Mouse (Mus musculus) frontal cortex, postnatal 25 days (tissue): ENCODE data around the gene Fstl3.

Experiments
- DNase-seq, 2 experiments: peaks; one replicate each; pipeline ENCODE4 v3.0.0; 2022; ENCODE audit warnings: low spot score in 2 of 2

Gene Fstl3

GRCm38 (mm10) chr10:79760603-79761143 is 16.4 kb upstream of the Fstl3 start:
- no peak for DNase-seq

- no peak for DNase-seq
Observed at GRCm38 (mm10) chr10:79762875-79763274, 14.2 kb upstream of the Fstl3 start.

GRCm38 (mm10) chr10:79764234-79764633 is 12.8 kb upstream of the Fstl3 start:
- DNase-seq, result no peak

- DNase-seq, result no peak
Observed at GRCm38 (mm10) chr10:79765228-79765745, 11.8 kb upstream of the Fstl3 start.

DNA sequence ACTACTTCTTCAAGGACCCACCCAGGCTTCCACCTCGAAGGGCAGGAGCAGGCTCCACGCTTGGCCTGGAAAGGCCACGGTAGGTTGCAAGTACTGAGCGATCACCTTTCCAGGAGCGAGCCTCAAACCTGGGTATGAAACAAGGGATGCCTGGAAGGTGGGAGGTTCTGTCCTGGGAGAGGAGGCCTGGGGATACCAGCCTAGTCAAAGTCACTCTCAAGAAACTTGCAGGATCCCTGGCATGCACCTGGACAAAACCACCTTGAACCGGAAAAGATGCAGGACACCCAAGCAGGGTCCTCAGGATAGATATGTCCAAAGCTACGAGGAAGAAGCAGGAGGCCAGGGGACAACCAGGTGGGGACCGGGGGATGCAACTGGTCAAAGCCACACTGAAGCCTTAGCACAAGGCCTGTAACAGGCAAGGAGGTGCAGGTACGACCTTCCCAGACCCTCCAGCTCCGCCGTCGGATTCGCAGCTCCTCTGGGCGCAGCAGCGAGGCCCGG is 11.0 kb upstream of the Fstl3 start:
- no peak for DNase-seq

DNA sequence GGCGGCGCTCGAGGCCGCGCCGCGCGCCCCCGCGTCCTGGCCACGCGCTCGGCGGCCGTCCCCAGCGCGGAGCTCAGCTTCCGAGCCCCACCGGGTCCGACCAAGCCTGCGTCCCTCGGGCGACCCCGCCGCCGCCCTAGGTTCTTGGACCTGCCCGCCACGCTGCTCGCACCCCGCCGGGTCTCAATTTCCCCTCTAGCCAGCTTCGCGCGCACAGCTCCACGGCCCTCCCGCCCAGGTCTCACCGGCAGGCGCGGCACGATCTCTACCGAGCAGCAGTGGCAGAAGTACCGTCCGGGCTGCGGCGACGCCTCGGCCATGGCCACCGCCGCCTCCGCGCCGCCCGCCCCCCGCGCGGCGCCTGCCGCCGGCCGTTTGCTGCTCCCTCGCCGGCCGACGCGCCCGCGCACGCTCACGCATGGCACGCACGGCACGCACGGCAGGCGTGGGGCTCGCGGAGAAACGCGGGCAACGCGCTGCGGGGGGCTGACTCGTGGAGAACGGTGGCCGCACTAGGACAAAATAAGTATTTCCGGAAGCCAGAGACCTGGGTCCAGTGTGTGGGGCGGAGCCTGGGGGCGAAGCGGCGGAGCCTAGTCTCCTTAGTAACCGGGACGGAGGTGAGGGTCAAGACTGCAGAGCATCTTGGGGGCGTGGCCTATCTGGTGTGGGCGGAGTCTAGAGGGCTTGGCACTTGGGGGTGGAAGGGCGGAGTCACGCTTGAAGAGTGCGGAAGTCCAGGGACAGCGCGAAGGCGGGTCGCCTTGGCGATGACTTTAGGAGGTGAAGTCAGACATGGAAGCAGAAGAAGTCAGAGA is 10.4 kb upstream of the Fstl3 start, which contains the start of gene Rnf126:
Gene Rnf126 (minus strand): TSS at position 445 of the 818 bp plus-strand sequence.
- DNase-seq, result peak; percentile 99

GRCm38 (mm10) chr10:79767372-79768244 is 9.5 kb upstream of the Fstl3 start:
- peak; percentile 86 to 92 for DNase-seq

GRCm38 (mm10) chr10:79768400-79768799 is 8.7 kb upstream of the Fstl3 start:
- DNase-seq, result peak; percentile 63 to 70

DNA sequence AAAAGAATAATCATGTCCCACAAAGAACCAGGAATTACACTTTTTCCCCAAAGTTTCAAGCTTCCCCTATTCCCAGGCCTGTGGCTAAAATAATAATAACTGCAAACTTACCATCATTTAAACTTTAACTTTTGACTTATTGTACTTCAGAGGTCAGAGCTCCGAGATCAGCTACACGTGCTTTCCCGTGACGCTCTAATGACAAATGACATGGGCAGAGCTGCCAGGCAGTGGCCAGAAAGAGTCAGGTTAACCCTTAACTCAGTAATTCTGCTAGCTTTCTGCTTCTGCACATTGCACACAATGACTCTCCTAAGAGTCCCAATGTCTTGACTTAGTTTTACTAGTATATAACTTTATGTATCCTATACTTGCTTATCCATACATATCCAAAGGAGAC is 7.7 kb upstream of the Fstl3 start:
- DNase-seq, result no peak

DNA sequence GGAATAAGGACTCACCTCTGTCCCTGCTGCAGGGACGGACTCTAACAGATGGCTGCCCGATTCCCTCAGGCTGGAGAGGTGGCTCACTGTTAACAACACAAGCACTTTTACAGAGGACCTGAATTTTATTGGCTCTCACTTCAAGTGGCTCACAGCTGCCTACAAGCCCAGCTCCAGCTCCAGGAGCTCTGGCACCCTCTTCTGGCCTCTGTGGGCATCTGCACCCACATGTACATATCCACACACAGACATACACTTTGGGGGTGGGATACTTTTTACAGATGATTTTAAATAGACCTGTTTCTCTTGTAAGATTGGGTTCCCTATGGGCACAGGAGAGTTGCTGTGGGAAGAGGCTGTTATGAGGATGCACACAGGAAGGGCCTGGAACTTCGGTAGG is 4.8 kb upstream of the Fstl3 start:
- no peak for DNase-seq

GRCm38 (mm10) chr10:79773208-79773607 is 3.9 kb upstream of the Fstl3 start:
- DNase-seq, result no peak

DNA sequence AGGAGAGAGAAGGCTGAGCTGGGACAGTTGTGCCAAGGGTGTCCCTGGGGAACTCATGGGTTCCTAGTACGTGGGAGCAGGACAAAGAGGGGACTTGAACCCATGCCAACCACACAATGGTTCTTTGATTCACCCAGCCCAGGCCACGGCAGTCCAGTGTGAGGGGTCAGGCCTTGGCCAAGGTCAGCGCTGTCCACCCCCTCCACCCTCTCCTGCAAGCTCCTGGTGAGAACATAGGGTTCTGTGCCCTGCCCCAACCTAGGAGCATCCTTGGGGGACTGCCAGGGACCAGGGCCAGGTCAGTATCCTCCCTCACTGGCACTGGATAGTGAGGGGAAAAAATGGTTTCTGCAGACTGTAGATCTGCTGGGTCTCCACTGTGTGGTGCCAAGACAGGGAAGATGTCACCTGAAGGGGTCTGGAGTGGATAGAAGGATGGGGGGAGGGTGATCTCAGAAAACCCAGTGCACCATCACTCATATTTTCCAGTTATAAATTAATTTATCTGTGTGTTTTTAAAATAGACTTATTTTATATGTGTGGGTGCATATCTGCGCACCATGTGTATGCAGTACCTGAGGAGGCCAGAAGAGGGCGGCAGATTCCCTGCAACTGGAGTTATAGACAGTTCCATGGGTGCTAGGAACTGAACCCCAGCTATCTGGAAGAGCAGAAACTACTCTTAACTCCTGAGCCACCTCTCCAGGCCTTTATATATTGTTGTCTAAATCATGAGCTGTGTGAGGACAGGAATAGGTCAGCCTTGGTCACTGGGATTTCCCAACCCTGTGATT is 2.4 kb upstream of the Fstl3 start:
- no peak for DNase-seq

DNA sequence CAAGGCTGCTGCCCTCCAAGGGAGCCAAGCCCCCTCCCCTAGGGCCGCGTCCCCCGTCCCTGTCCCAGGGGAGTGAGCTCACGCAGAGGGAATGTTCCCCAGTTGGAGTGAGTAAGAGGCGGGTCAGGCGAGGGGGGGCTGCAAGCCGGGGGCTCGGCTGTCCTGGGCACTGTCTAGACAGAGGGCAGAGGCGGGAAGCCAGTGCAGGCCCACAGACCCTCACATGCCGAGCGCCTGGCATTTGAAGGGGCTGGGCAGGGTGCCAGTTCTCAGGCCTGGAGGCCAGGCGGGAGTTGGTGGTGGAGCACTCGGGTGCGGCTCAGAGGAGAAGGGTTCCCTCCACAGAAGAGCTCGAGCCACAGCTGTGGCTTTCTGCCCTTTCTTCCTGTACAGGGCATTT is 934 bp downstream of the Fstl3 start:
- DNase-seq, result no peak

DNA sequence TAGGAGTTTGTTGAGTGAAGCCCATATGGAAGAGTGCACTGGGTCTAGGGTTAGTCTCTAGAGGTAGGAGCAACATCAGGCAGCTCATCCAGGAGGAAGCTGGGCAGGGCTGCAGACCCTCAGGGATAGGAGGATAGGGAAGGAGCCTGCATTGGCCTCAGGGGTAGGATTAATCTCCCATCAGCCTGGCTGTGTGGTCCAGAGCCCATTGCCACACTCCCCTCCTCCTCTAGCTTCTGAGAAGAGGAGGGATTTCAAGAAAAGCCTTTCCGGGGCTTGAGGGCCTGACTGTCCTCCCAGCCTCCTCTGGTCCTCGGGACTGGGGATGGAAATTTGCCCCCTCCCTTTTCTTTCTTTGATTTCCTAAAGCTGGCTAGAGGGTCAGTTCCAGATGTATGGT is 2.1 kb downstream of the Fstl3 start:
- DNase-seq, result no peak

DNA sequence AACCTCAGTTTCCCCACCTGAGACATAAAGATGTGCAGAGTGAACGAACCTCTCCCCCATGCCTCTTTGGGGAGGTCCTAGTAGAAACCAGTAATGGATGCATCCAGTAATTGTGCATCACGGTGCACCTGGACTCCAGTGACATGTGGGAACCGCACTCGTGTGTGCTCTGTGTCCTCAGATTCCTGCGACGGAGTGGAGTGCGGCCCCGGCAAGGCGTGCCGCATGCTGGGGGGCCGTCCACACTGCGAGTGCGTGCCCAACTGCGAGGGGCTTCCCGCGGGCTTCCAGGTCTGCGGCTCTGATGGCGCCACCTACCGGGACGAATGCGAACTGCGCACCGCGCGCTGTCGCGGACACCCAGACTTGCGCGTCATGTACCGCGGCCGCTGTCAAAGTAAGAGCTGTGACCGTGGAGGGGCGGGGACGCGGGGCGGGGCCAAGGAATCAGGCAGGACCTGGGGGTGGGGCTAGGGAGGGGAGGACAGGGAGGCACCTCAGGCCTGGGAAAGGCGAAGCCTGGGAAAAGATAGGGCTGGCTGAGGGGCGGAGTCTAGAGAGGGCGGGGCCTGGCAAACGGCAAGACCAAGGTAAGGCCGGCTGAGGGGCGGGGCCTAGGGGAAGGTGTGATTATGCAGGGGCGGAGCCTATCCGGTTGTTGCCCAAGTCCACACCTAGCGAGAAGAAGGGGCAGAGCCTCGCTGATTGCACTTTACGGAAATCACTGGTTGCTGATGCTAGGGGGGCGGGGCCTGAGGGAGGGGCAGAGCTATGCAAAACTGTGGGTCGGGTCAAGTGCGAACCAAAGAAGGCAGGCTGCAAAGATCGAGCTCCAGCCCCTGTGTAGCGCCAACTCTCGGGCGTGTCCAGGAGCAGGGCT is 3.0 kb downstream of the Fstl3 start:
- DNase-seq, result peak; percentile 96 to 97

DNA sequence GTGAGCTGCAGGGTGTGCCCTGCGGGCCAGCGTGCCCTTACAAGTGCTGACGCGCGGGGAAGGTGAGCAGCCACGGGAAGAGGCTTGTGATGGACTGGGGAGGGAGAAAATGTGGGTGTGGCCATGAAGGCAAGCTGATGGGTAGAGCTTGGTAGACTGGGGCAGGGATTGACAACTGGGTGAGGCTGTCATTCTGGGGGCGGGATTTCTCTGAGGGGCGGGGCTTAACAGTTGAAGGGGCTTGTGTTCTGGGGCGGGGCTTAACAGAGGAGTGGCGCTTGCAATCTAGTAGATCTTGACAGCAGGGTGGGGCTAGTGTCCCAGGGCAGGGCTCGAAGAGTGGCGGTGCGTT is 3.6 kb downstream of the Fstl3 start:
- no peak for DNase-seq

- no peak for DNase-seq
Observed at GRCm38 (mm10) chr10:79781139-79781538, 4.1 kb downstream of the Fstl3 start.

DNA sequence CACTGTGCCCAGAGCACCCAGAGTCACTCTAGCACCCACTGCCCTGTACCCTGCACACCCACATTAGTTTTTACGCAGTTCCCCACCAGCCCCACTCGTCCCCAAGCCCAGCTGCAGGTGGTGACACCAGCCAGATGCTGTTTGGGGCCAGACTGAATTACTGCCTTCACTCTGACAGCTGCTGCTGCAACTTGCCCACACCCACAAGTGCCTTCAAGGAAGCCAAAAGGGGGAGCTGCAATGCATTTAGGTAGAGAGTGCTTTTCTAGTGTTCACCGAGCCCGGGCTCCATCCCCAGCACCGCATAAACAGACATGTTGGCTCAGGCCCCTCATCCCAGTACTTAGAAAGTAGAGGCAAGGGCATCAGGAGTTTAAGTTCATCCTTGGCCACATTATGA is 4.9 kb downstream of the Fstl3 start:
- DNase-seq, result no peak

- DNase-seq, result no peak
Observed at GRCm38 (mm10) chr10:79783050-79783449, 6.0 kb downstream of the Fstl3 start.
